Comparison of ENCODE assay signal across 18 mouse cellular contexts in genomic region chrX:69738972-69739371, GRCm38 (mm10).
DNase-seq lines count a peak whose midpoint lies in the region; ATAC-seq and TF ChIP-seq lines count a peak whose summit lies in the region.
"Had no signal": no experiment of that assay in that cellular context is flagged by ENCODE, and none has a peak within 500 bp of the region (broad histone marks: within the 10 kb centered on the region; RNA-seq: fewer than 3 reads in every experiment).

No protein-coding gene starts in this region.

- no peak overlapping the region for H3K4me3 ChIP-seq in hindbrain, embryonic 11.5 days (ENCODE audit: low read depth, low read length)
- H3K4me3 ChIP-seq in hindbrain, postnatal 0 days (ENCODE audit: low read length): no peak overlapping the region
- H3K4me3 ChIP-seq: embryonic facial prominence, embryonic 12.5 days; heart, embryonic 13.5 days; hindbrain, embryonic 12.5 days had no signal

- no peak for TF ChIP-seq CTCF in hindbrain, postnatal 0 days (IDR thresholded peaks at IDR 0.05; ENCODE audit: low read depth)
- TF ChIP-seq CTCF in brain, embryonic 14.5 days (IDR thresholded peaks at IDR 0.05; ENCODE audit: borderline replicate concordance, extremely low read depth, insufficient read depth, insufficient read length): no peak

- no peaks in the 10 kb centered on the region for H3K9me3 ChIP-seq in hindbrain, embryonic 11.5 days (ENCODE audit: control insufficient read depth, low read length)
- H3K9me3 ChIP-seq in hindbrain, postnatal 0 days (ENCODE audit: low read length): no peaks in the 10 kb centered on the region
- H3K9me3 ChIP-seq: embryonic facial prominence, embryonic 12.5 days; heart, embryonic 13.5 days; hindbrain, embryonic 12.5 days had no signal

- no peaks in the 10 kb centered on the region for H3K27me3 ChIP-seq in hindbrain, embryonic 11.5 days (ENCODE audit: control insufficient read depth, insufficient read depth, low read length)
- H3K27me3 ChIP-seq in hindbrain, postnatal 0 days (ENCODE audit: insufficient read depth, low read length): no peaks in the 10 kb centered on the region
- H3K27me3 ChIP-seq: embryonic facial prominence, embryonic 12.5 days; heart, embryonic 13.5 days; hindbrain, embryonic 12.5 days had no signal

- peak; percentile 4 for DNase-seq in embryo, embryonic 11 days
- no peak for DNase-seq in embryo, embryonic 10 days (ENCODE audit: low spot score)
- DNase-seq in hindbrain, embryonic 11.5 days (ENCODE audit: low spot score): peak; percentile 1
- no peak for DNase-seq in hindbrain, postnatal 0 days (ENCODE audit: low spot score)
- peak; percentile 46 for DNase-seq in brain, embryonic 14.5 days (ENCODE audit: low read depth)
- DNase-seq in retina, embryonic 14.5 days (ENCODE audit: low spot score): peak; percentile 45
- DNase-seq in right cerebral cortex, postnatal 10 days (ENCODE audit: low spot score in 2 of 2): no peak
- DNase-seq: adrenal gland, postnatal 10 days; cerebellum, adult 11-12 months; cerebellum, adult 9-10 months; cerebellum, postnatal 25 days; gastrocnemius, postnatal 36 days; heart, adult 11 months; heart, postnatal 36 days had no signal

- no peak overlapping the region for H3K27ac ChIP-seq in hindbrain, embryonic 11.5 days (ENCODE audit: low read depth, low read length)
- H3K27ac ChIP-seq in hindbrain, postnatal 0 days: no peak overlapping the region
- H3K27ac ChIP-seq: embryonic facial prominence, embryonic 12.5 days; heart, embryonic 13.5 days; hindbrain, embryonic 12.5 days had no signal

- no peak overlapping the region for H3K4me2 ChIP-seq in hindbrain, embryonic 11.5 days (replicated peaks; ENCODE audit: low read depth, low read length)
- no peak overlapping the region for H3K4me2 ChIP-seq in hindbrain, postnatal 0 days (ENCODE audit: low read depth, low read length)
- H3K4me2 ChIP-seq: embryonic facial prominence, embryonic 12.5 days; heart, embryonic 13.5 days; hindbrain, embryonic 12.5 days had no signal

- ATAC-seq in hindbrain, embryonic 11.5 days (ENCODE audit: low FRiP score): no peak
- no peak for ATAC-seq in hindbrain, postnatal 0 days
- ATAC-seq: hindbrain, embryonic 16.5 days had no signal

- no peak for TF ChIP-seq POLR2A in brain, embryonic 14.5 days (IDR thresholded peaks at IDR 0.05; ENCODE audit: borderline replicate concordance, extremely low read depth, insufficient read depth, insufficient read length, poor library complexity, severe bottlenecking)

- H3K9ac ChIP-seq in hindbrain, embryonic 11.5 days (ENCODE audit: low read depth, low read length): no peak overlapping the region
- H3K9ac ChIP-seq in hindbrain, postnatal 0 days (replicated peaks; ENCODE audit: low read length): no peak overlapping the region
- H3K9ac ChIP-seq: embryonic facial prominence, embryonic 12.5 days; heart, embryonic 13.5 days; hindbrain, embryonic 12.5 days had no signal

- no peaks in the 10 kb centered on the region for H3K4me1 ChIP-seq in hindbrain, embryonic 11.5 days (replicated peaks; ENCODE audit: control insufficient read depth, insufficient read depth, low read length)
- H3K4me1 ChIP-seq in hindbrain, postnatal 0 days (ENCODE audit: insufficient read depth, low read length): no peaks in the 10 kb centered on the region
- H3K4me1 ChIP-seq: embryonic facial prominence, embryonic 12.5 days; hindbrain, embryonic 12.5 days had no signal

- 38% methylated on average over 3 of the region's 3 CpGs for WGBS in hindbrain, embryonic 11.5 days
- WGBS in hindbrain, postnatal 0 days: 55% methylated on average over 3 of the region's 3 CpGs

- no peaks in the 10 kb centered on the region for H3K36me3 ChIP-seq in hindbrain, embryonic 11.5 days (ENCODE audit: control insufficient read depth, insufficient read depth, low read length)
- no peaks in the 10 kb centered on the region for H3K36me3 ChIP-seq in hindbrain, postnatal 0 days (ENCODE audit: insufficient read depth, low read length)
- H3K36me3 ChIP-seq: embryonic facial prominence, embryonic 12.5 days; heart, embryonic 13.5 days; hindbrain, embryonic 12.5 days had no signal

Comparison
In these comparisons a context has a peak if more than half of its experiments do, and no peak if none do; other contexts are left out.
1. DNase-seq: peak in embryo, embryonic 11 days (single experiment), hindbrain, embryonic 11.5 days (single experiment), brain, embryonic 14.5 days (single experiment) and retina, embryonic 14.5 days (single experiment); none in embryo, embryonic 10 days (single experiment), hindbrain, postnatal 0 days (single experiment) and right cerebral cortex, postnatal 10 days (0 of 2).